Mouse (Mus musculus) megakaryocyte, embryonic 14.5 days (primary cell): ENCODE measurements at regions not wholly inside any gene's neighbourhood (a gene's known extent, or its start where the extent isn't known, plus 50 kb on each side); places are given as distances from the start of the nearest gene placed in this dataset.

Experiments
- FLI1 ChIP-seq: IDR thresholded peaks from 2 replicates; pipeline ENCODE4 v1.6.1; 2012; ENCODE audit warnings: low read length, inconsistent platforms, mixed read lengths
- GATA1 ChIP-seq: IDR thresholded peaks from 3 replicates; pipeline ENCODE4 v1.6.1; 2012; ENCODE audit warnings: mixed read lengths, low read length, inconsistent platforms, borderline replicate concordance

DNA sequence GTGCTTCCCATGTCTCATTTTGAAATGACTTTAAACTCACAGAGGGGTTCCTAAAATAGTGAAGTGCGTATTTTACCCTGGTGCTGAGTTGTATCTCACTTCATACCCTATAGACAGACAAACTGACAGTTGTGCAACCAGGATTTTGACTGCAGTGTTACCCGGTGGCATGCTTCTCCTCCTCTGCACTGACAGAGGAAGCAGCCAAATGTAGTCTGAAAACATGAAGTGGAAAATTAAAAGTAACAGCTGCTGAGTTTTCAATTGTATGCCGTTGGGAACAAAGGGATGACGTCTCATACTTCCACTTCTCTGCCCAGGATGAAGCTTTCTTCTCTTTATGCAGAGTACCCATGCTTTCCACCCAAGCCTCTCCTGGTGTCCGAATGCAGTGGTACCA lies 155.0 kb downstream of the Wdr11 start:
- TF ChIP-seq GATA1, result no peak
- TF ChIP-seq FLI1, result no peak
